Mouse (Mus musculus) liver, adult 2 months (tissue): ENCODE results near the gene I0C0044D17Rik.

ENCODE experiments used
- CTCF ChIP-seq: fragments of 200-500 bp; IDR thresholded peaks from 2 replicates; pipeline ENCODE4 v1.5.1; 2011; ENCODE audit warnings: low read depth, low read length, control low read depth
- POLR2A ChIP-seq: fragments of 200-500 bp; IDR thresholded peaks from 2 replicates; pipeline ENCODE4 v1.6.1; 2011; ENCODE audit warnings: low read length, control low read depth; ENCODE audit not compliant: insufficient read depth; ENCODE audit errors: extremely low read depth

DNA sequence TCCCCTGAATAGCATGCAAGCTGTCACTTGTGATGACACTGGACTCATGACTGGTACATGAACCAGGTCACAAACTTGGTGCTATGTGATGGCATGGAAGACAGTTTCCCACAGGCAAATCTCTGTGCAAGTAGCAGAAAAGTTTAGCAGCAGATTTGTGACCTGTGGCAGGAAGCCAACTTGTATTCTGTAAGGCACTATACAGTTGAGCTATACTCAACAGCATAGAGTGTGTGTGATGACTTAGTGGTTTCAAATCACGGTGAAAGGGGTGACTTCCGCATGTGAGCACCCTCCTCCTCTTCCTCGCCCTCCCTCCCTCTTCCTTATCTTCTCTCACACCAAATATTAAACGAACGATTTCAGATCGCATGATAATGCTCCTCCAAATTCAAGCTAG lies 46.2 kb downstream of the I0C0044D17Rik start:
- TF ChIP-seq POLR2A, result no peak
- no peak for TF ChIP-seq CTCF
